Mouse (Mus musculus) bone marrow macrophage, adult 2 months (primary cell): ENCODE measurements around the gene Ncl.

Experiments used
- CTCF ChIP-seq: IDR thresholded peaks from 2 replicates; pipeline ENCODE4 v1.5.1; 2012; ENCODE audit warnings: low read depth, mild to moderate bottlenecking, low read length, moderate library complexity
- POLR2A ChIP-seq: IDR thresholded peaks from 2 replicates; pipeline ENCODE4 v1.6.1; 2012; ENCODE audit warnings: mild to moderate bottlenecking, low read depth, low read length, borderline replicate concordance

DNA sequence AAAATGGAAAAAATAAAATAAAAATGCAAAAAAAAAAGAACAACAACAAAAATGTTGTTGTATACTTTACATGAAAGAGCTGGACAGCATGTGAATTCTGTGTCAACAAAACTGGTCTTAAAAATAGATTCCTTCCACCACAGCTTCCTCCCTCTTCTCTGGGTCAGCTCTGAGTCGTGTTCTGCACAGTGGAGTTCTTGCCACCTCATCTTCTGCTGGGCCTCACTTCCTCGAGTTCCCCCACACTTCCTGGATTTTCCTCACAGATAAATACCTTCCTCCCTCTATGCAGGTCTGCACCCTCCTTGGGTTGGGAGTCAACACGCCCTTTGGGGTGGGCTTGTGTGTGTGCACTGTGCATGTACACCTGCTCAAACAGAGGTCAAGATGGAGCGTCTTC is 47.1 kb upstream of the Ncl start:
- TF ChIP-seq POLR2A, result no peak
- TF ChIP-seq CTCF, result no peak
